Mouse (Mus musculus): Measurements from ENCODE around the gene Ankrd13d. TPM values are rescaled to one million over a fixed set of nuclear protein-coding genes. Genes with fewer than 3 reads are reported as not detected.
A peak's percentile ranks its signal among the peaks of the same experiment; 100 is the strongest.

Gene Ankrd13d
- total RNA-seq (2021): 10 to 100 TPM; 68.7 to 75.0 TPM
- long read RNA-seq, experiment 1, transcript Ankrd13d-201 (15 exons, 2,139 nt): major isoform, 67 of 132 reads
- long read RNA-seq, experiment 1, partial matches to known transcripts: 30 of 132 reads
- long read RNA-seq, experiment 1, other reads (novel, unspliced or antisense): 31 of 132 reads
- long read RNA-seq, experiment 2, transcript Ankrd13d-202 (15 exons, 2,131 nt): minor isoform, 5 of 96 reads
- long read RNA-seq, experiment 2, transcript Ankrd13d-201 (15 exons, 2,139 nt): major isoform, 35 of 96 reads
- long read RNA-seq, experiment 2, partial matches to known transcripts: 22 of 96 reads
- long read RNA-seq, experiment 2, other reads (novel, unspliced or antisense): 34 of 96 reads

GRCm38 (mm10) chr19:4282898-4283553, at the start of gene Ankrd13d:
Gene Ankrd13d, minus strand, starts transcription at chr19:4283137.
- intact Hi-C loops (cut with DNase I): loop anchor here (1.0 kb wide), 1 partner anchor 23 kb away; the partner anchor contains the start of gene Grk2
- Histone ChIP-seq H3K4me3 (peak within 1 kb of the TSS; percentile 84), H3K27ac (peak within 1 kb of the TSS; percentile 89)
- peak; percentile 91 to 94 for DNase-seq (ENCODE audit: extremely low spot score in 1 of 2, low spot score in 2 of 2)
- peak; percentile 86 for TF ChIP-seq CTCF (IDR thresholded peaks at IDR 0.05)

- Histone ChIP-seq H3K4me3 (peak overlapping the region; percentile 56), H3K27ac (peak overlapping the region; percentile 97)
- no peak for TF ChIP-seq CTCF (IDR thresholded peaks at IDR 0.05)
- intact Hi-C loops (cut with DNase I): loop anchor here (1.0 kb wide), 1 partner anchor 65 kb away; no protein-coding TSS in a partner anchor
- peak; percentile 32 to 49 for DNase-seq (ENCODE audit: extremely low spot score in 1 of 2, low spot score in 2 of 2)
Measured at GRCm38 (mm10) chr19:4332653-4333052, 49.7 kb upstream of the Ankrd13d start.

- no peak for TF ChIP-seq CTCF (IDR thresholded peaks at IDR 0.05)
- intact Hi-C loops (cut with DNase I): no loop called here
- H3K4me3 ChIP-seq: no peak overlapping the region
- no peak overlapping the region for H3K27ac ChIP-seq
- no peak for DNase-seq (ENCODE audit: extremely low spot score in 1 of 2, low spot score in 2 of 2)
Measured at GRCm38 (mm10) chr19:4331273-4331672, 48.3 kb upstream of the Ankrd13d start.

- Histone ChIP-seq H3K4me3 (no peak overlapping the region), H3K27ac (no peak overlapping the region)
- intact Hi-C loops (cut with DNase I): no loop called here
- TF ChIP-seq CTCF (IDR thresholded peaks at IDR 0.05): no peak
- DNase-seq (ENCODE audit: extremely low spot score in 1 of 2, low spot score in 2 of 2): no peak
Measured at GRCm38 (mm10) chr19:4330603-4331002, 47.7 kb upstream of the Ankrd13d start.

GRCm38 (mm10) chr19:4328737-4329304, 45.9 kb upstream of the Ankrd13d start:
- Histone ChIP-seq H3K4me3 (no peak overlapping the region), H3K27ac (no peak overlapping the region)
- intact Hi-C loops (cut with DNase I): no loop called here
- no peak for DNase-seq (ENCODE audit: extremely low spot score in 1 of 2, low spot score in 2 of 2)
- no peak for TF ChIP-seq CTCF (IDR thresholded peaks at IDR 0.05)

GRCm38 (mm10) chr19:4326881-4327280, 43.9 kb upstream of the Ankrd13d start:
- DNase-seq (ENCODE audit: extremely low spot score in 1 of 2, low spot score in 2 of 2): no peak
- TF ChIP-seq CTCF (IDR thresholded peaks at IDR 0.05): no peak
- intact Hi-C loops (cut with DNase I): no loop called here
- Histone ChIP-seq H3K27ac (no peak overlapping the region), H3K4me3 (no peak overlapping the region)

- no peak for DNase-seq (ENCODE audit: extremely low spot score in 1 of 2, low spot score in 2 of 2)
- Histone ChIP-seq H3K4me3 (no peak overlapping the region), H3K27ac (no peak overlapping the region)
- intact Hi-C loops (cut with DNase I): no loop called here
- no peak for TF ChIP-seq CTCF (IDR thresholded peaks at IDR 0.05)
Measured at GRCm38 (mm10) chr19:4326106-4326505, 43.2 kb upstream of the Ankrd13d start.

GRCm38 (mm10) chr19:4322134-4322533, 39.2 kb upstream of the Ankrd13d start:
- H3K4me3 ChIP-seq: no peak overlapping the region
- no peak for DNase-seq (ENCODE audit: extremely low spot score in 1 of 2, low spot score in 2 of 2)
- TF ChIP-seq CTCF (IDR thresholded peaks at IDR 0.05): no peak
- no peak overlapping the region for H3K27ac ChIP-seq
- intact Hi-C loops (cut with DNase I): no loop called here

GRCm38 (mm10) chr19:4321622-4322021, 38.7 kb upstream of the Ankrd13d start:
- intact Hi-C loops (cut with DNase I): no loop called here
- no peak overlapping the region for H3K27ac ChIP-seq
- TF ChIP-seq CTCF (IDR thresholded peaks at IDR 0.05): no peak
- H3K4me3 ChIP-seq: no peak overlapping the region
- DNase-seq (ENCODE audit: extremely low spot score in 1 of 2, low spot score in 2 of 2): no peak

- Histone ChIP-seq H3K4me3 (no peak overlapping the region), H3K27ac (no peak overlapping the region)
- no peak for DNase-seq (ENCODE audit: extremely low spot score in 1 of 2, low spot score in 2 of 2)
- no peak for TF ChIP-seq CTCF (IDR thresholded peaks at IDR 0.05)
- intact Hi-C loops (cut with DNase I): no loop called here
Measured at GRCm38 (mm10) chr19:4319272-4319671, 36.3 kb upstream of the Ankrd13d start.

GRCm38 (mm10) chr19:4317181-4317580, 34.2 kb upstream of the Ankrd13d start:
- DNase-seq (ENCODE audit: extremely low spot score in 1 of 2, low spot score in 2 of 2): no peak
- H3K27ac ChIP-seq: no peak overlapping the region
- TF ChIP-seq CTCF (IDR thresholded peaks at IDR 0.05): no peak
- no peak overlapping the region for H3K4me3 ChIP-seq
- intact Hi-C loops (cut with DNase I): no loop called here

- no peak overlapping the region for H3K27ac ChIP-seq
- intact Hi-C loops (cut with DNase I): no loop called here
- H3K4me3 ChIP-seq: no peak overlapping the region
- no peak for TF ChIP-seq CTCF (IDR thresholded peaks at IDR 0.05)
- no peak for DNase-seq (ENCODE audit: extremely low spot score in 1 of 2, low spot score in 2 of 2)
Measured at GRCm38 (mm10) chr19:4315223-4315944, 32.4 kb upstream of the Ankrd13d start.

Measured in left cerebral cortex, adult 2 months (tissue).